Mouse (Mus musculus): ENCODE data around the gene Acvr1.

DNA sequence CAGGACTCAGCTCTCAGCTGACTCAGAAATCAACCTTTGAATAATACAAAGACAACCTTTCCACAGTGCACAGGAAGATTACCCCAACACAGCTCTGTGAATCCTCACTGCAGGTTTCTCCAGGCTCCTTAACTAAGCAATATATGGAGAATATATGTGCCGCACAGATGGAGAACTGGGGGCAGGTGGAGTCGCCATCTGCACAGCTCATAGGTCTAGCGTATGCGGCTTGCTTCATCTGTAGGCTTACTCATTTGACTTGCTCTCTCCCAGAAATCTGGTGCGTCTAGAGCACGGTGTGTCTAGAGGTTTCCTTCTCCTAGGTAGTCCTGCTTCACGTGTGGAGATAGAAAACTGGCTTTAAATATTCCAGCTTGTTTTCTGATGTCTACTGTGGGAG, 134.7 kb downstream of the Acvr1 start:
- no peak for TF ChIP-seq POLR2A (IDR thresholded peaks at IDR 0.05; ENCODE audit: insufficient read depth, low read length)
- TF ChIP-seq CTCF (IDR thresholded peaks at IDR 0.05; ENCODE audit: low read depth, low read length), result no peak
- TF ChIP-seq EP300 (IDR thresholded peaks at IDR 0.05; ENCODE audit: insufficient read depth, low read depth, low read length), result no peak
